Mouse (Mus musculus): ENCODE measurements around the gene Klhdc10.
"Not testable (repeated sequence)": the region's sequence is repeated elsewhere in the genome, so short reads cannot be mapped to it uniquely, and the experiment has no call there.

Klhdc10 gene

GRCm38 (mm10) chr6:30401308-30402015 is at the start of gene Klhdc10:
TSS of gene Klhdc10 (plus strand) at chr6:30401868.
- peak; percentile 99 to 100 for DNase-seq

GRCm38 (mm10) chr6:30352762-30353161 is 48.9 kb upstream of the Klhdc10 start:
- no peak for DNase-seq

- peak in 1 of 2 experiments; percentile 4 for DNase-seq
Observed at GRCm38 (mm10) chr6:30353661-30354060, 48.0 kb upstream of the Klhdc10 start.

GRCm38 (mm10) chr6:30354760-30355159 is 46.9 kb upstream of the Klhdc10 start:
- DNase-seq = peak; percentile 50 to 57

GRCm38 (mm10) chr6:30355701-30356100 is 46.0 kb upstream of the Klhdc10 start:
- peak; percentile 28 to 35 for DNase-seq

- peak in 1 of 2 experiments; percentile 34 for DNase-seq
Observed at GRCm38 (mm10) chr6:30356161-30356560, 45.5 kb upstream of the Klhdc10 start.

- no peak for DNase-seq
Observed at GRCm38 (mm10) chr6:30356680-30357079, 45.0 kb upstream of the Klhdc10 start.

GRCm38 (mm10) chr6:30357561-30358177 is 44.0 kb upstream of the Klhdc10 start:
- peak; percentile 87 to 90 for DNase-seq

- DNase-seq = no peak
Observed at GRCm38 (mm10) chr6:30359762-30360509, 41.7 kb upstream of the Klhdc10 start.

- no peak for DNase-seq
Observed at GRCm38 (mm10) chr6:30363808-30364207, 37.9 kb upstream of the Klhdc10 start.

- no peak for DNase-seq
Observed at GRCm38 (mm10) chr6:30369291-30369690, 32.4 kb upstream of the Klhdc10 start.

GRCm38 (mm10) chr6:30372627-30373369 is 28.9 kb upstream of the Klhdc10 start:
- DNase-seq = no peak

- no peak for DNase-seq
Observed at GRCm38 (mm10) chr6:30374731-30375510, 26.7 kb upstream of the Klhdc10 start.

- DNase-seq = no peak
Observed at GRCm38 (mm10) chr6:30375791-30376190, 25.9 kb upstream of the Klhdc10 start.

GRCm38 (mm10) chr6:30381116-30381515 is 20.6 kb upstream of the Klhdc10 start:
- no peak for DNase-seq

- DNase-seq = not testable (repeated sequence)
Observed at GRCm38 (mm10) chr6:30390271-30390670, 11.4 kb upstream of the Klhdc10 start.

- DNase-seq = peak; percentile 84 to 87
Observed at GRCm38 (mm10) chr6:30390714-30391697, 10.7 kb upstream of the Klhdc10 start, which contains the start of gene Zc3hc1. TSS of gene Zc3hc1 (minus strand) at chr6:30391028.

GRCm38 (mm10) chr6:30391996-30392395 is 9.7 kb upstream of the Klhdc10 start:
- DNase-seq = no peak

- no peak for DNase-seq
Observed at GRCm38 (mm10) chr6:30400146-30400545, 1.5 kb upstream of the Klhdc10 start.

- DNase-seq = no peak
Observed at GRCm38 (mm10) chr6:30400716-30401115, 952 bp upstream of the Klhdc10 start.

GRCm38 (mm10) chr6:30402091-30402491 is 423 bp downstream of the Klhdc10 start:
- no peak for DNase-seq

Measured in B cell, adult 2 months (primary cell).